Mouse (Mus musculus) brain, embryonic 18.5 days (tissue): Measurements from ENCODE around the gene Mum1.

Experiments
- DNase-seq: peaks from one replicate; pipeline ENCODE4 v3.0.0-alpha.2; 2012; ENCODE audit warnings: low read depth, low spot score

Mum1 gene

DNA sequence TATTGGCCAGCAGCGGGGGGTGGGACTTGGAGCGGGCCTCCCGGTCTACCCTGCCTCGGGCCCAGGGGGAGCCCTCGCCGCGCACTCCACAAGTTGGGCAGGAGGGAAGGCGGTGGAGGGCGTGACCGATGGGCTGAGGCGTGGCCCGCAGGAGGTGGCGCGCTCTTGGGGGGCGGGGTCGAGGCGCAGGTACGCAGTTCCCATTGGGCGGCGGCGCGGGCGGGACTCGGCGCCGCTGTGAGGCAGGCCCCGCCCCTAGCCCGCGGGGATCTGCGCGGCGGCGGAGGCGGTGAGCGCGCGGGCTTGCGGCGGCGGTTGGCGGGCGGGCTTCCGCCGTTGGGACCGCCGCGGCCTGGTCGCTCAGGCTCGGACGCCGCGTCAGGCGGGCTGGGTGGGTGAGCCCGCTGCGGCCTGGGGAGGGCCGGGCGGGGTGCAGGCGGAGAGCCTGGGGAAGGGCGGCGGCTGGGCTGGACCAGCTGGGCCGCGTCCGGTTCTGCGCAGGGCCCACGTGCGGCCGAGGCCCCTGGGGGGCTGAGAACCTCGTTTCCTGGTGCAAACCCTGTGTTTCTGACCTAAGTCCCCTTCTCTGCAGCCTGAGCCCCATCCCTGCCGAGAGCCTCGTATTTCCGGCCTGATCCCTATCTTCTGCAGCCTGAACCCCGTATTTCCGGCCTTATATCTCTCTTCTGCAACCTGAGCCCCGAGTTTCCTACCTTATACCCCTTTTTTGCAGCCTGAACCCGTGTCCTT lies at the start of gene Mum1:
Mum1 (plus strand) TSS at position 19 of the 750 bp plus-strand sequence.
- peak; percentile 94 for DNase-seq

DNA sequence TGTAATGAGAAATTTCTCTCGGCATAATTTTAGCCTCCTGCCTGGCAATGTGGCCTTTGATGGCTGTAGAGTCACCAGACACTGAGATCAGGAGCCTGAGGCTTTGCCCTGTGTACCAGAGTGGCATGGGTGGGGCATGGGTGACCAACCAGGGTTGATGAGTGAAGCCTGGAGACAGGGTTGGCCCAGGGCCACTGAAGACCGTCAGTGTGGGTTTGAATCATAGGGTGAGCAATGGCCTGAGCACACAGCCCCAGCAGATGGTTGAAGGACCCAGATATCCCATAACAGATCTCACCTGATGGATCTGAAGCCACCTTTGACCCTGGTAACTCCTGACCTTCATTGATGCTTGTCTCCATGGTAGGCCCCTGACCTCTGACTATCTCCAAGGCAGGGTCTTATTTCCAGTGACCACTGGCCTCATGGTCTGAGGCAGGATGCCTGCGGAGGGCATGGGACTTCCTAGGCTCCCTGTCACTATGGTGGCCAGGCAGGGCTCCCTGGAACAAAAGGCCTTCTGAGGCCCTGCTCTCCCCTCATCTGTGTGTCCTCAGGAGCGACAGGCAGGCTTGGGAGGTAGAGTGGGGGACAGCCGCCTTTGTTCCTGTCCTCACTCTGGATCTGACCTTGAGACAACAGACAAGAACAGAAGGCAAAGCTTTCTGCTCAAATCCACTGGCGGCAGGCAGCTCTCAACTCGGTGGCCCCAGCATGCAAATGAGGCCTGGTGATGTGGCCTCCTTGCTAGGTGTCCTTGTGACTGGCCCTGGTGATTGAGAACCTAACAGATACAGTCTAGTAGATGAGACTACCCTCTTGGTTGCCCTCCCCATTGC lies 48.6 kb upstream of the Mum1 start:
- DNase-seq: no peak

DNA sequence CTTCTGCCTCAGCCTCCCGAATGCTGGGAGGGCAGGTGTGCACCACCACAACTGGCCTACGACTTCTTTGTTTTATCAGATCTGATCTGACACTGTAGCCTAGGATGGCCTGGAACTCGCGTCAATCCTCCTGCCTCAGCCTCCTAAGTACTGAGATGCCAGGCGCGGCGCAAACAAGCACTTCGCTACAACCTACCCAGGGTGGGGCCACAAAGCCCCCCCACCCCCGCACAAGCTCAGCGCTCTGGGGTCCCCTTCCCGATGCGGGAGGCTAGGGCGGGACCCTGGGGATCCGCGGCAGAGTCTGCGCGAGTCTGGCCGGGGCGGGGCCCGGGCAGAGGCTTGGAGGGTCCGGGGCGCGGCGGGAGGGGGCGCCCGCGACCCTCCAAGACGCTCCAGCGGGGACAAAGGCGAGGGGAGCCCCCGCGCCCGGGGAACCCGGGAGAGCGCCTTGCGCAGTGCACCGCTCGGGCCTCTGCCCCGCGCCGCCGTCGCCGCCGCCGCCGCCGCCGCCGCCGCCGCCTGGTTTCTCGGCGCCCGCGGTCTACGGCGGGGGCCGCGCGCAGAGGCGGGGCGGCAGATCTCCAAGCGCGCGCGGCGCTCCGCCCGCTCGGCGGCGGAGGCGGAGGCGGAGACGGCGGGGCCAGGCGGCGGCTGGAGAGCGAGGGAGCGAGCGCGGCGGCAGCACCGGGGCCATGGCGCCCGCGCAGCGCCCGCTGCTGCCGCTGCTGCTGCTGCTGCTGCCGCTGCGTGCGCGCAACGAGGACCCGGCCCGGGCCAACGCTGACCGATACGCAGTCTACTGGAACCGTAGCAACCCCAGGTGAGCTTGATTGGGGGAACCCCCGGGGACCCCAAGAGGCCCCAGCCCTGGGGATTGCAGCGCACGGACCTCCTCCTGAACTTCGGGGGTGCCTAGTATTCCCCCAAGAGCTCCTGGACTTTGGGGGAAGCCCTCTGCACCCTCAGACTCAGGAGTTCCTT lies 46.9 kb upstream of the Mum1 start, which contains the start of gene Efna2:
Efna2 (plus strand) TSS at position 415 of the 984 bp plus-strand sequence.
- DNase-seq: no peak

DNA sequence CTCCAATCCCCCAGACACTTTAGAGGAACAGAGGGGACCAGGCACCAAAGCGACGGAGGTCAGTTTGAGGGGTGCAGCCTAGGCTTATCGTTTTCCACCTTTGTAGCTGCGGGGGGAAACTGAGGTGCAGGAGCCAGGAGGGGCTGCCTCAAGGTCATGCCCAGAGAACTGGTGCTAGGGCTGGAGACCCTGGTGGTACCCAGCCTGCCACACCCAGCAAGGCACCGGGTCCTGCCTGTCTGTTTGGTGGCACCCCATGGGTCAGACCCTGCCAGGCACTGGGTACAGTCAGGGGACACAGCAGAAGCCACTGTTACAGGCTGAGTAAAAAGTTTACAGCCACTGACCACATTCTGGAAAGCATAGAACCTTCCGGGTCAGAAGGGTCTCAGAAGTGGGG lies 45.9 kb upstream of the Mum1 start:
- no peak for DNase-seq

DNA sequence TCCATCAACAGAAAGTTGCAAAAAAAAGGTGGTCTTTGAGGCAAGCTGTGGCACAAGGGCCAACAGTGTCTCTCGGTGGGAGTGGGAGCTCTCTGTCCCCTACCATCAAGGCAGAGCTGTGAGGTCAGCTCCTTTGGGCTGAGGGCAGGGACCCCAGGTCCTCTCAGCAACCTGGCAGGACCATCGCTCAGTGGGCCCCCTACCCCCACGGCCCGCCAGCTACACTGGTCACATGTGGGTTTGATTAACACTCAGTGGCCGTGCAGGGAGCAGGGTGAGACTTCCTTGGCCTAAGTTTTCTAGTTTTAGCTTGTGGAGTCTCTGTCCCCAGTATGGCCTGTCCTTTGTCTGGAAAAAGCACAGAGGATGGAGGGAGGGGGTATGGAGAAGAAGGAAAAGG lies 45.4 kb upstream of the Mum1 start:
- DNase-seq: no peak

DNA sequence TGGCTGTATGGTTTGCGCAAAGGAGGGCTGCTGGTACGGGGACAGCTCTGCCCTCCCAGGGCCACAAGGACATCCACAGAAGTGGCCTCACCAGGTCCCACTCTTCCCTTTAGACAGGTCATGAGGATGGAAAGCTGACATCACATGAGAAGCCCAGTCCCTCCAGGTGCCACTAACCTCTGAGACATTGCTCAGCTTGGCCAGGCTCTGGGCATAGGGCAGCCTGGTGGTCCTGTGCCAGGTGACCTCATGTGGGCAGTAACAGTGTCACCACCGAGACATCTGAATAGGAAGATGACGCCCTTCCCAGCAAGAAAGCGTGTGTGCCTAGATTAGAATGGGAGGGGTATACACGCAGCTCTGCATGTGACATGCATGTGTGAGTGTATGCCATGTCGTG lies 43.7 kb upstream of the Mum1 start:
- DNase-seq: no peak

DNA sequence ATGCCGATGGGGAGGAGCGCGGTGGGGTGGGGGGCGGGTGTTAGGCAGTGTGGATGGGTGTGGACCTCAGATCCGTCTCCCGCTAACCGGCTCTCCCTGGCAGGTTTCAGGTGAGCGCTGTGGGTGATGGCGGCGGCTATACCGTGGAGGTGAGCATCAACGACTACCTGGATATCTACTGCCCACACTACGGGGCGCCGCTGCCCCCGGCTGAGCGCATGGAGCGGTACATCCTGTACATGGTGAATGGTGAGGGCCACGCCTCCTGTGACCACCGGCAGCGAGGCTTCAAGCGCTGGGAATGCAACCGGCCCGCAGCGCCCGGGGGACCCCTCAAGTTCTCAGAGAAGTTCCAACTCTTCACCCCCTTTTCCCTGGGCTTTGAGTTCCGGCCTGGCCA lies 39.6 kb upstream of the Mum1 start:
- DNase-seq: no peak

DNA sequence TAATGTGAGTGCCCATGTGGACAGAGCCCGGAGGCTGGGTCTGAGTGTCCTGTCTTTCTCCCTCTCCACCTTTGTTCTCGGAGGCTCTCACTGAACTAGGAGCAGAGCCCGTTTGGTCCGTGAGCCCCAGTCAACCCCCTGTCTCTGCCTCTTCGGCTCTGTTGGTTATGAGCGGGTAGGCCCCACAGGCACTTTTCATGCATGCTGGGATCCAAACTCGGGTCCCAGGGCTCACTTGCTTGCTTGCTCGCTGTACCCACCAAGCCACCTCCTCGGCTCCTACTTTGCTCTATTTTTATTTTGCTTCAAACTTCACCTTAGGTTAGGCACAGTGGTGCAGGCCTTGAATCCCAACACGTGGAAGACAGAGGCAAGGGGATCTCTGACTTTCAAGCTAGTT lies 38.5 kb upstream of the Mum1 start:
- no peak for DNase-seq

DNA sequence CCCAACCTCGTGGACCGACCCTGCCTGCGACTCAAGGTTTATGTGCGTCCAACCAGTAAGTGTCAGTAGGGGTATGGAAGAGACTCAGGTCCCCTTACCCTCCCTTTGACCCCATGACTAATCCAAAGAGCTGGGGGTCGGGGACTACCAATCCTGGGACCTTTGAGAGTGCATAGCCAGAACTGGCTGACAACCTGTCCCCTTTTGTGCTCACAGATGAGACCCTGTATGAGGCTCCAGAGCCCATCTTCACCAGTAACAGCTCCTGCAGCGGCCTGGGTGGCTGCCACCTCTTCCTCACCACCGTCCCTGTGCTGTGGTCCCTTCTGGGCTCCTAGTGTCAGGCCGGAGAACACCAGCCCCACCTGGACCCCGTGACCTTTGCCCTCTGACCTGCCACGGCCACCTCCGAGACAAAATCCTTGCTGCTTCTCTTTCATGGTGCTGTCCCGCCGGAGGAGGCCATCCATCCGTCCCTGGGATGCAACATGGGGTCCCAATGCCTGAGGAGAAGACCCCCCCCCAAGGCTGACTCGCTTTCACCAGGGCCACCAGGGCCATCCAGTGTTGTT lies 37.7 kb upstream of the Mum1 start:
- DNase-seq: no peak

DNA sequence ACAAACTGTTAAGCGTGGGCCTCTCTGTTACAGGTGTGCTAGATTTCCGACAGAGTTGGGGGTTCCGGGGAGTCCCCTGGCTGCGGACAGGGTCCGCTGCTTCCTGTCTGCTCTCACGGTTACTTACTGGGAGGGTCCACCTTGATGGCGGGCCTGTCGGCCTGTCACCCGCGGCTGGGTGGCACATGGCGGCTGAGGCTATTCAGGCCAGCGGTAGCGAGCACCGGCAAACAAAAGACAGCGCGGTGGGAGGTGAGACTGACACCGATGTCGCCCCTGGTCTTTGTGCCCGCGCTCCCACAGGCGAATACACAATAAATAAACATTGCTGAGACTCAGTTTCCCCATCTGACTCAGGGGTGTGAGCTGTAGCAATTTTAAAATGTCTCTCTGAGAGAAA lies 36.2 kb upstream of the Mum1 start:
- DNase-seq: no peak

DNA sequence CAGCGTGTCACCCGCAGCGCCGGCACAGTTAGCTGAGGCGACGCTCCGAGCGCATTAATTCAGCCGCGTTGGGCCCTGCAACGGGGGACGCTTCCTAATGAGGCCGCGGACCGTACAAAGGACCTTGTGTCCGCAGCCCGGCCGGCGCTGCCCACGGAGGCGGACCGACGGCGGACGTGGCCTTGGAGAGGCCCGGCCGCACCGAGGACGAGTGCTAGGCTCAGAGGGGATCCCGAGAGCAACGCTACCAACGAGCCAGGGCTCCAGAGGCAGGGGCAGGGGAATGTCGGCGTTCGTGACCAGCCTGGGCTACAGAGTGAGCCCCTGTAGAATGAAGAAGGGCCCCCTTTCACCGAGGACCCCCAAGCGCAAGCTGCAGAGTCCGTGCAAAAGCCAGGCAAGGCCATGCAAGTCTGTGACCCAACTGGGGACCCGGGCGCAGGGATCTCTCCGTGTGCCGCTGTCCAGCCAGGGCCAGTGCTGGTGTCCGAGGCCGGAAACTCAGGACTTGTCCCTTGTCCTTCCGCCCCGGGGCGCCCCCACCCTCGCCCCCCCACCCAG lies 35.7 kb upstream of the Mum1 start:
- DNase-seq: no peak

DNA sequence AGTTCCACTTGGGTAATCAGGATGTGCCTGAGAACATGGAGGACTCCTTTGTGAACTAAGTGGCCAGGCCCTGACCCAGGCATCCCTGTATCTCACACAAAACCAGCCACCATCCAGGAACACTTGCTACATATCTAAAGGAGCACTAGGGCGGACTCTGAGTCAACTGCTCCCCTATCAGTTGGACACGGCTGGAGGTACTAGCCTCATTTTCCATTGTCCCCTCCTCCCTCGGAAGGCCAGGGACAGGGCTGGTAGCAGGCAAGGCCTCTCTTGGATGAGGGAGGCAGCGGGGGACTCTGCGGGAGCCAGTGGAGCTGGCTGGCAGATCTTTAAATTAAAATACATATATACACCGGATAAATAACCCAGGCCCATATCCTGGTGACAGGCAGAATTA lies 32.3 kb upstream of the Mum1 start:
- DNase-seq: no peak

DNA sequence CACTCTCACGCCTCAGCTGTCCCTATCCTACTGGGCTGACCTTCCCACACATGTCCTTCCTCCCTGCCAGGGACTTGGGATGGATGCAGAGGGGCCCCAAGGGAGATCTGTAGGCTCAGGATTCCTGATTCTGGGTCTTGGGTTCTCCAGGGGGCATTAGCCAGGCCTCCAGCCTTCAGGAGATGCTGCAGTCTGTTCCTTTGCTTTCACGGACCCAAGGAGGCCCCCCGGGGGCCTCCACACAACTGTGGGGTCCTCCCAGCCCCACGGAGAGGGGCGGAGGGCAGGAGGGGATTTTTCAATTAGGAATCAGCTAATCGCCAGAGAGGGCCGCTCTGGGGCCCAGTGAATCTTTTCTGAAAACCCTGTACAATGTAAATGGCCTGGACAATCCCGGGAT lies 31.8 kb upstream of the Mum1 start:
- no peak for DNase-seq

DNA sequence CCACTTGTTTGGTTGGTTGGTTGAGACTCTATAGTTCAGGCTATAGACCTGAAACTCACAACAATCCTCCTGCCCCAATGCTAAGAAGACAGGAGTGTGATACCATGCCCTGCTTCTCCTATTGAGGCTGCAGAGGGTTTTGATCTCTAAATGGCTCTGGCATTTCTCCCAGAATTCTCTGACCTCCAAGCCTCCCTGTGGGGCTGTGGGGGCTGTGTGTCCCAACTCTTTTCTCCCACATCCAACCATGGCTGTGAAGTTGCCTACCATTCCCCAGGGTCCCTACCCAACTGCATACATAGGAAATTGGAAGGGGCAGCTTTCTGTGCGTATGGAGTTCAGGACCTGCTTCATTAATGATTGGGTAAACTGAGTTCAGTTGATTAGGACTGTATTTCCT lies 30.1 kb upstream of the Mum1 start:
- DNase-seq: no peak

DNA sequence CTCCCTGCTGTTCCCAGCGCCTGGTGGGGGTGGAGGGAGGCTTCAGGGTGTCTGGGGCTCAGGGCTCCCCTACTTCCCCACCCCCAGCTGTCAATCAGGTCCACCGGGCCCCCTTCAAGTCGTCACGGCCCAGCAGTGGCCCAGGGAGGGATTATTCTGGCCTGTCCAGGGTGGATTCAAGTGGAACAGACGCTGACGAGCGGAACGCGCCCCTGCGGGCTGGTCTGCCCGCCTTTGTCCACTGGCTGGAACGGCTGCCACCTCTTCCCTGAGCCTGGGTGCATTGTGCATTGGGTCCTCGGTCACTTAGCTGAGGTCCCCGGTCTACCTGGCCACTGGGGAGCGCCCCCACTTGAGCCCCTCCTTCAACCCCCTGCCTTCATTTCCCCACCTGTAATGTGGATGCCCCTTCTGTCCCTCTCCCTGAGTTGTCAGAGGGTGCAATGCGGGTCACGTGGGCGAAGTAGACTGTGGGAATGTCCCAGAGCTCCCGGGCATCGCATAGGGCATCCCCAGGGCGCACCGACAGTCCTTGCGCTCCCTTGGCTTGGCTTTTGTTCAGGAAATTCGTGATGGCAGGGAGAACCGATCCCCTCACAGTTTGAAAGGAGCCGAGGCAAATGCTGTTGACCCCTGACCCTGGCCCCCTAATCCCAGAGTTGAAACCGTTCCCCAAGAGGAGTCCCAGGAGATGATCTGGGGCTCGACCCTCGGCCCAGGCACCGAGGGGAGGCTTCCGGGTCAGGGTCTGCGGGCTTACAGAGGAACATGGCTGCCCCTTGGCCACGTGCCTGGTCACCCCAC lies 29.3 kb upstream of the Mum1 start:
- no peak for DNase-seq

DNA sequence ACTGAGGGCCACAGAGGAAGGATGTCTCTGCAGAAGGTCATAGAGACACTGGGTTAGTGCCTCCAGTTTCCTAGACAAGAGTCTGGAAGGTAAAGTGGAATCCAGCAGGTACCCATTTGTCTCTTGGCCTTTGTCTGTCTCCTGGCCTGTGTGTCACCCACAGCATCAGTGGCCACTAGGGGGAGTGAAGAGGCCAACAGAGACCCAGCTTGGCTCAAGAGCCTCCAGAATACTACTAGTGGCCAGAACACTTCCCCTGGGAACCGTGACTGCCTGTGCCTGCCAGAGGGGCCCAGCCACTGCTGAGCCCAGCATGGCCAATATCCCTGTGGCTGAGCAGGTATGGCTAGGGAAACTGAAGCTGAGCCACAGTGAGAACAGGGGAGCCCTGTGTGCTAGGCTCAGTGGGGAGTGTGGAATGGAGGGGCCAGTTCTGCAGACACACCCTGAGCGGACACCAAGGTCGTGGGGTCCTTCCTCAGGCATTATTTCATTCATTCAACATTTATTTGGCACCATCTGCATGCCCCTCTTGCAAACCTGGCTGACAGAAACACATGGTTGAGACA lies 26.7 kb upstream of the Mum1 start:
- no peak for DNase-seq

DNA sequence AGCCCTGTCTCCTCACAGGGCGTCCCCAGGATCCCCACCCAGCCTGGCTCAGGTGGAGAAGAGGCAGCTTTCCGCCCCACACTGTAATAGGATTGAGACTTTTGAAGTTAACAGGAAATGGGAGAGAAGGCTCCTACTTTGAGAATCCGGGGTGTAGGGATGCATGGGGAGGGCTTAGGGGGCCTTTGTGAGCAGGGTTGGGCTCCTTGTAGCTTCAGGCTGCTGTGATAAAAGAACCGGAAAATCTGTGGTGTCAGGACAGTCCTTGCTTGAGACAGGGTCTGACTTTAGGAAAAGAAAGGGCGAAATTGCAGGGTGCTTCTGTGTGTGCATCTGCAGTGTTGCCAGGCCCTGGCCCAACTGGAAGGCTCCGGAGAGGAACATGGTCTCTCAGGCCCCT lies 25.7 kb upstream of the Mum1 start:
- DNase-seq: no peak

DNA sequence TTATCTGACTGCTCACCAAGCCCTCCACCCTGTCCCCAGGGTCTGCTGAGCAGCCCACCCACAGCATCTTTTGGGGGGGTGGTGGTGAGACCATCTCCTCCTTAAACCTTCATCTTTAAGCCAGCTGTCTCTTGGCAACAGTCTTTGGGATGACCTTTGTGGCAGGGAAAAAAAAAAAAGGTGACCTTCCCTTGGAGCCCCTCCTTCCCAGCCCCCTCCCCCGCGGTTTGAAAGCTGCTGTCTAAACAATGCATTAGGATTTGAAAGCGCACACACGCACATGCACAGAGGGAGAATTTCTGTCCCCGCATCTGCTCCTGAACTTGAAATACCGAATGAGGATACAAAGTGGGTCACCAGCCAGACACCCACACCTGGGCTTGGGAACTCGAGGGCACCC lies 22.2 kb upstream of the Mum1 start:
- no peak for DNase-seq

DNA sequence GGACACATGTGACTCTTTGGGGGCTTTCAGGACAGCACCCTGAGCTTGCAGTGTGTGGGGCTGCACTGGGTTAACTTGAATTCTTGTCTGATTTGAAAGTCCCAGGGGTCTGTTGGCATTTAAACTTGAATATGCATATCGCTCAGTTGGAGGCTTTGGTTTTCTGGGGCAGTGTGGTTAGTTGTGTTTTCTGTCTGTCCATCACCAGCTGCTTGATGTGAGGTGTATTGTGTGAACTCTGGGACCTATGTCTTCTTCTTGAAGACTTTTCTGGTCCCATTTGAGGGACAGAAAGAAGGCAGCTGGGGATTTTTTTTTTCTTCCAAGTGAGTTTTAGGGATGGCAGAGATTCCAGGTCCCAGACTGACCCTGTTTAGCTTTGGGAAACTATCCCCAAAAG lies 19.0 kb upstream of the Mum1 start:
- no peak for DNase-seq

DNA sequence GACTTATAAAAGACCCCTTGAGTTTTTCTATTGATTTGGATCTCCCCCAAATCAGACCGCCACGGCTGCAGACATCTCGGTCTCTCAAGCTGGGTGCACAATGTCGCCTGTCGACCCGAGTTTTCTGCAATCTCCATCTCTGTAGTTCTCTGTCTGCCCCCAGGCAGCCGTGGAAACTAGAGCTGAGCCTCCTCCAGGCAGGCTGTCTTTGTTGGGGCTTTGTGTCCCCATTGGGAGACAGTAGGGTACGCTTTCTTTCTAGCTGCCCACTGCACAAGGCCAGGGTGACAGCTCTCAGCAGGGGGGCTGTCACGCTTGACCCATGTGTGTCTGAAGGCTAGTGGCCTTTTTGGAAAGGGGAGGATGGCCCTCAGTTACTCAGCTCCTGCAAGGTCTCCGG lies 18.6 kb upstream of the Mum1 start:
- no peak for DNase-seq
